Mouse (Mus musculus): ENCODE measurements around the gene C130050O18Rik. TPM values are rescaled to one million over a fixed set of nuclear protein-coding genes. Genes with fewer than 3 reads are reported as not detected.

The C130050O18Rik gene
- total and polyA plus RNA-seq, 3 experiments, result 0.68 to 1.1 (median 0.98) TPM

GRCm38 (mm10) chr5:139464874-139465273 lies 59.8 kb downstream of the C130050O18Rik start:
- Histone ChIP-seq H3K27ac (no peak overlapping the region), H3K79me2 (replicated peaks; ENCODE audit: control insufficient read depth, insufficient read depth, low read length) (no peaks in the 10 kb centered on the region), H3K27me3 (ENCODE audit: control insufficient read depth, insufficient read depth, low read length) (no peaks in the 10 kb centered on the region), H3K4me1 (ENCODE audit: control insufficient read depth, insufficient read depth, low read length) (peaks cover 1% of the 10 kb centered on the region; the same call in 1 of the 2 replicates), H3K4me3 (no peak overlapping the region), H3K36me3 (ENCODE audit: control insufficient read depth, insufficient read depth, low read length) (no peaks in the 10 kb centered on the region), H3K9ac (ENCODE audit: low read depth, low read length) (no peak overlapping the region)
- intact Hi-C loops (cut with DNase I), result loop anchor here (5.0 kb wide), 3 partner anchors 58 to 183 kb away; partner anchors contain the start of gene C130050O18Rik
- DNase-seq, result no peak
- WGBS, result 42% methylated on average over 4 of the region's 4 CpGs
- TF ChIP-seq POLR2A (IDR thresholded peaks at IDR 0.05; ENCODE audit: insufficient read depth, low read depth, low read length) (no peak), EP300 (IDR thresholded peaks at IDR 0.05; ENCODE audit: insufficient read depth, low read depth, low read length) (no peak), CTCF (IDR thresholded peaks at IDR 0.05) (no peak)

Small RNA genes within 50 kb of the gene (microRNA-seq; reads per million reads assigned to microRNA genes)
- gene Mir339, result 109 to 233 reads per million in 2 experiments

Other genes with a start within 250 kb of the C130050O18Rik start
- gene Sun1, start 204.6 kb upstream of the C130050O18Rik start, total RNA-seq (2021), result 10 to 100 TPM; 45.9 to 50.3 TPM
- gene Sun1, start 204.6 kb upstream of the C130050O18Rik start, polyA plus RNA-seq (2012; rRNA removed), result 34.1 and 50.8 TPM in 2 replicates
- 10 to 100 TPM; 38.2 to 45.4 TPM for gene Get4, start 153.0 kb upstream of the C130050O18Rik start, total RNA-seq (2021)
- gene Get4, start 153.0 kb upstream of the C130050O18Rik start, polyA plus RNA-seq (2012; rRNA removed), result 57.3 and 59.6 TPM in 2 replicates
- 1 to 10 TPM; 1.5 to 1.7 TPM for gene Adap1, start 79.7 kb upstream of the C130050O18Rik start, total RNA-seq (2021)
- gene Adap1, start 79.7 kb upstream of the C130050O18Rik start, polyA plus RNA-seq (2012; rRNA removed), result 2.7 and 2.8 TPM in 2 replicates
- 10 to 100 TPM; 82.8 to 94.8 TPM for gene Cox19, start 53.9 kb upstream of the C130050O18Rik start, total RNA-seq (2021)
- 110 and 112 TPM in 2 replicates for gene Cox19, start 53.9 kb upstream of the C130050O18Rik start, polyA plus RNA-seq (2012; rRNA removed)
- gene Cyp2w1, start 52.7 kb upstream of the C130050O18Rik start, total RNA-seq (2021), result not detected
- not detected in 2 replicates for gene Cyp2w1, start 52.7 kb upstream of the C130050O18Rik start, polyA plus RNA-seq (2012; rRNA removed)
- gene Gpr146, start 27.6 kb upstream of the C130050O18Rik start, total RNA-seq (2021), result 10 to 100 TPM; 42.9 to 56.6 TPM
- 62.4 and 77.0 TPM in 2 replicates for gene Gpr146, start 27.6 kb upstream of the C130050O18Rik start, polyA plus RNA-seq (2012; rRNA removed)
- 1 to 10 TPM; 1.4 to 1.5 TPM for gene Gper1, start 17.9 kb downstream of the C130050O18Rik start, total RNA-seq (2021)
- gene Gper1, start 17.9 kb downstream of the C130050O18Rik start, polyA plus RNA-seq (2012; rRNA removed), result 2.0 and 4.9 TPM in 2 replicates
- 1 to 10 TPM; 4.9 to 5.6 TPM for gene 3110082I17Rik, start 55.2 kb downstream of the C130050O18Rik start, total RNA-seq (2021)
- 5.4 and 5.7 TPM in 2 replicates for gene 3110082I17Rik, start 55.2 kb downstream of the C130050O18Rik start, polyA plus RNA-seq (2012; rRNA removed)
- 10 to 100 TPM; 14.0 to 16.7 TPM for gene Zfand2a, start 79.3 kb downstream of the C130050O18Rik start, total RNA-seq (2021)
- 12.0 and 17.6 TPM in 2 replicates for gene Zfand2a, start 79.3 kb downstream of the C130050O18Rik start, polyA plus RNA-seq (2012; rRNA removed)
- gene Uncx, start 138.2 kb downstream of the C130050O18Rik start, total RNA-seq (2021), result not detected
- gene Uncx, start 138.2 kb downstream of the C130050O18Rik start, polyA plus RNA-seq (2012; rRNA removed), result not detected in 2 replicates

Measured in heart, adult 2 months (tissue).